Mouse (Mus musculus): ENCODE data around the gene Dock9.

GRCm38 (mm10) chr14:121795536-121795935 lies 2.1 kb downstream of the Dock9 start:
- TF ChIP-seq CEBPB (IDR thresholded peaks at IDR 0.05; ENCODE audit: low read depth) (no peak), CTCF (IDR thresholded peaks at IDR 0.05; ENCODE audit: control insufficient read depth, insufficient read depth, insufficient read length) (no peak), MAX (IDR thresholded peaks at IDR 0.05) (no peak), USF1 (IDR thresholded peaks at IDR 0.05; ENCODE audit: low read depth) (no peak), MYOD1 (IDR thresholded peaks at IDR 0.05; ENCODE audit: control insufficient read depth, insufficient read length, low read depth) (no peak), FOSL1 (IDR thresholded peaks at IDR 0.05; ENCODE audit: insufficient read depth, low read length, poor library complexity, severe bottlenecking) (no peak)

Data from C2C12 (cell line).